Mouse (Mus musculus) limb, embryonic 11.5 days (tissue): ENCODE measurements around the gene Tnnc1. TPM values are rescaled to one million over a fixed set of nuclear protein-coding genes. Genes with fewer than 3 reads are reported as not detected.

Source experiments
- ATAC-seq: fragments of 200-750 bp; cut with Nextera tagmentation; 2 replicates; pipeline ENCODE4 v1.8.0; 2017; ENCODE audit warnings: low read depth; ENCODE audit not compliant: insufficient number of reproducible peaks, low FRiP score, low TSS enrichment
- DNase-seq: peaks from one replicate; pipeline ENCODE4 v3.0.0-alpha.2; 2015; ENCODE audit warnings: low spot score
- H3K27ac ChIP-seq: fragments of 300-500 bp; sonication (generic); replicated peaks from 2 replicates; pipeline ENCODE4 v1.5.1; 2014; ENCODE audit warnings: low read depth, mild to moderate bottlenecking, low read length
- H3K27me3 ChIP-seq: fragments of 300-500 bp; sonication (generic); 2 replicates; pipeline ENCODE4 v1.6.1; 2014; ENCODE audit warnings: mild to moderate bottlenecking, low read length, mixed read lengths; ENCODE audit not compliant: control insufficient read depth, insufficient read depth
- H3K36me3 ChIP-seq: fragments of 300-500 bp; sonication (generic); 2 replicates; pipeline ENCODE4 v1.6.1; 2014; ENCODE audit warnings: mild to moderate bottlenecking, low read length, moderate library complexity, mixed read lengths; ENCODE audit not compliant: control insufficient read depth, insufficient read depth
- H3K4me1 ChIP-seq: fragments of 300-500 bp; sonication (generic); 2 replicates; pipeline ENCODE4 v1.6.1; 2014; ENCODE audit warnings: low read length, mixed read lengths; ENCODE audit not compliant: control insufficient read depth, insufficient read depth
- H3K4me2 ChIP-seq: fragments of 300-500 bp; sonication (generic); 2 replicates; pipeline ENCODE4 v1.6.1; 2014; ENCODE audit warnings: low read depth, mild to moderate bottlenecking, moderate library complexity; ENCODE audit not compliant: severe bottlenecking
- H3K4me3 ChIP-seq: fragments of 300-500 bp; sonication (generic); 2 replicates; pipeline ENCODE4 v1.5.1; 2014; ENCODE audit warnings: low read depth, low read length
- H3K9ac ChIP-seq: fragments of 300-500 bp; sonication (generic); 2 replicates; pipeline ENCODE4 v1.6.1; 2014; ENCODE audit warnings: mild to moderate bottlenecking, low read length
- H3K9me3 ChIP-seq: fragments of 300-500 bp; sonication (generic); 2 replicates; pipeline ENCODE4 v1.6.1; 2016; ENCODE audit warnings: low read length; ENCODE audit not compliant: control insufficient read depth
- WGBS: fragments of 180-500 bp; shearing (Covaris S2); extraction: QIAGEN DNeasy Blood & Tissue Kit; methylation state at CpG from one replicate; pipeline ENCODE4 v1.1.7; 2014; 5-methylcytosine and 5-hydroxymethylcytosine counted together
- polyA plus RNA-seq: library from polyadenylated mRNA; unstranded; fragments of >200 nt; fragmentation: Nextera tagmentation; extraction: Ambion mirVana; gene quantifications from 2 replicates; pipeline ENCODE4 v1.2.1, GENCODE M21; 2014

Tnnc1 gene
- polyA plus RNA-seq, 1 experiment from 2014 or later, result 18.7 TPM

DNA sequence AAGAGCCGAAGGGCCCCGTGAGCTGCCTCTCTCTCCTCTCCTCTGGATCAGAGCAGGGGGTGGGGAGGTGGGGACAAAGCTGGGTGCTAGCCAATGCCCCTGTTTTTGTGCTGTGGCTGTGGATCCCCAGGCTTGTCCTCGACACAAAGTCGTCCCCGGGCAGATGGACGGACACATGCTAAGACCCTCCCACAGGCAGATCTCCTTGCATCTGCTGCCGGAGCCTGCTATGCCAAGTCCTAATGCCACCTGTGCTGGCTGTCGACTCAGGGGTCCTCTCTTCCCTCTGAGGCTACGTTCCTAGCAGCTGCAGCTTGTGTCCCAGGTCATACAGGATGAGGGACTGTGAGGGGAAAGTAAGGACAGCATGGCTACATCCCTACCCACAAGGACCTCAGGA is 41.3 kb upstream of the Tnnc1 start:
- WGBS, result 72% methylated on average over 9 of the region's 9 CpGs
- Histone ChIP-seq H3K36me3 (peaks cover 13% of the 10 kb centered on the region), H3K9me3 (no peaks in the 10 kb centered on the region), H3K27me3 (no peaks in the 10 kb centered on the region), H3K4me3 (no peak overlapping the region), H3K9ac (no peak overlapping the region), H3K27ac (no peak overlapping the region), H3K4me1 (peaks cover 2% of the 10 kb centered on the region; the same call in 1 of the 2 replicates), H3K4me2 (no peak overlapping the region)
- DNase-seq (no peak), ATAC-seq (no peak)

DNA sequence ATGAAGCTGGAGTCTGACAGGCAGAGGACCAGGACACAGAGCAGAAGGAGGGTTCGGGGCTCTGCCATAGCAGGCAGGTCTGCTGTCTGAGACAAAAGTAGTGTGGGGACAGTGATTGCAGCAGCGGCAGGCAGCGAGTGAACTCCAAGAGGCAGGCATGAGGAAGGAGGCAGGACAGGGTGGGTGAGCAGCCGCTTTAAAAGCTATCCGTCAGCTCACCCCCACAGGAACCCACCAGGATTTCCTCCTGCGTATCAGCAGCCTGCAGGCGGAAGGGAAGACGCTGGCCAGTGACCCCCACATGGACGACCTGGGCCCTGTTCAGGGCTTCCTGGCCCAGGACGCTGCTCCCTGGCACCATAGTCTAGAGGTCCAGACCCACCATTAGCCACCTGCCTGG is 39.7 kb upstream of the Tnnc1 start, which contains the start of gene Stab1:
Gene Stab1 (minus strand): TSS at position 217 of the 400 bp plus-strand sequence.
- DNase-seq (no peak), ATAC-seq (no peak)
- Histone ChIP-seq H3K4me1 (peaks cover 2% of the 10 kb centered on the region; the same call in 1 of the 2 replicates), H3K9ac (no peak within 1 kb of the TSS), H3K9me3 (no peaks in the 10 kb centered on the region), H3K27ac (0 out of 2 replicates have a peak within 1 kb of the TSS, but pooled peaks have one; percentile 21), H3K36me3 (peaks cover 29% of the 10 kb centered on the region), H3K4me2 (0 out of 2 replicates have a peak within 1 kb of the TSS, but pooled peaks have one; percentile 12), H3K4me3 (no peak within 1 kb of the TSS), H3K27me3 (no peaks in the 10 kb centered on the region)
- 51% methylated on average over 10 of the region's 10 CpGs for WGBS

DNA sequence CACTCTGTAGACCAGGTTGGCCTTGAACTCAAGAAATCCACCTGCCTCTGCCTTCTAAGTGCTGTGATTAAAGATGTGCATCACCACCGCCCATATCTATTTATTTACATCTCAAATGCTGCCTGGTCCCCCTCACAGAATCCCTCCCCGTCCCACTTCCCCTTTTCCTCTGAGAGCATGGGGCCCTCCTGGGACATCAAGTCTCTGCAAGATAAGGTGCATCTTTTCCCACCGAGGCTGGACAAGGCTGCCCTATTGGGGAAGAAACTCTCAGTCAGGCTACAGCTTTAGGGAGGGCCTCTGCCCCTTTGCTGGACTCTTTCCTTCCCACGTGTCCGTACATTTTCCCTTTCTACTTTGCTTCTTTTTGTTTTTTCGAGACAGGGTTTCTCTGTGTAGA is 38.6 kb upstream of the Tnnc1 start:
- peaks cover 40% of the 10 kb centered on the region for H3K36me3 ChIP-seq
- H3K4me2 ChIP-seq, result no peak overlapping the region
- peaks cover 2% of the 10 kb centered on the region; the same call in 1 of the 2 replicates for H3K4me1 ChIP-seq
- no peak overlapping the region for H3K4me3 ChIP-seq
- ATAC-seq, result no peak
- no peaks in the 10 kb centered on the region for H3K27me3 ChIP-seq
- no peak overlapping the region for H3K27ac ChIP-seq
- H3K9me3 ChIP-seq, result no peaks in the 10 kb centered on the region
- no peak overlapping the region for H3K9ac ChIP-seq
- DNase-seq, result no peak
- WGBS, result 83% methylated on average over 6 of the region's 6 CpGs

DNA sequence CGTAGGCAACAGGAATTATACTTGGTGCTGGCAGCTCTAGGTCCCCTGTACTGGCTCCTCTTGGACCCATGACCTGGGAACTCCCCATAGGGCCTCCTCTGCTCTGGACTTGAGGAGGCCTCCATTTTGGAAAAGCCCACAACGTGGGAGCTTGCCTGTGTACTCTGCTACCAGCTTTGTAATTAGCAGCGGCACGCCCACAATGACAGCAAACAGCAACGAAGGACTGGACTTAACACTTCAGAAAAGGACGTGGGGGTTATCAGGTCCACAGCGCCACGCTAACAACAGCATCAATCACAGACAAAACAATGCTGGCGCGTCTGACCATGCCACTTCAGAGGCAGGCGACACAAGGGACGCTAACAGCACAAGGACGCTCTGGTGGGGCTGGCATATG is 37.1 kb upstream of the Tnnc1 start:
- WGBS, result 90% methylated on average over 13 of the region's 13 CpGs
- H3K4me2 ChIP-seq, result no peak overlapping the region
- H3K4me1 ChIP-seq, result no peaks in the 10 kb centered on the region
- no peak overlapping the region for H3K27ac ChIP-seq
- no peak overlapping the region for H3K9ac ChIP-seq
- no peaks in the 10 kb centered on the region for H3K9me3 ChIP-seq
- H3K4me3 ChIP-seq, result no peak overlapping the region
- H3K36me3 ChIP-seq, result peaks cover 50% of the 10 kb centered on the region
- no peaks in the 10 kb centered on the region for H3K27me3 ChIP-seq
- DNase-seq (no peak), ATAC-seq (no peak)

DNA sequence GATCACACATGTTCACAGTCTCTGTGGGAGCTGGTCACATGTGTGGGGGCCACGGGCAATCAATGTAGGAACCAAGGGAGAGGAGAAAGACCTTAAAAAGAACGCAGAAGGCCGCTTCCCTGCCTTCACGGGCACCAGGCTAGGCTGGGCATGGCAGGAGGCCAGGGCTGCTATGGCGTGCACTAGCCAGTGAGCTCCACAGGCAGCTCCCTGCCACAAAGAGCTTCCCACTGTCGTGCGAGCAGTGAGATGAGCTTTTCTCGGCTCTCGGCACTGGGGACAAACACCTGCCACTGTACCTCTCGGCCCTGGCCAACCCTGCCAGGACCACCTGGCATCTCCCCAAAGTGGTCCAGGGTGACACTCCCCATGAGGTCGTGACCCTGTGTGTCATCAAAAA is 36.7 kb upstream of the Tnnc1 start:
- H3K4me3 ChIP-seq, result no peak overlapping the region
- H3K9ac ChIP-seq, result no peak overlapping the region
- ATAC-seq, result no peak
- peaks cover 54% of the 10 kb centered on the region for H3K36me3 ChIP-seq
- H3K27ac ChIP-seq, result no peak overlapping the region
- H3K27me3 ChIP-seq, result no peaks in the 10 kb centered on the region
- H3K4me2 ChIP-seq, result no peak overlapping the region
- no peaks in the 10 kb centered on the region for H3K4me1 ChIP-seq
- DNase-seq, result no peak
- 89% methylated on average over 11 of the region's 11 CpGs for WGBS
- no peaks in the 10 kb centered on the region for H3K9me3 ChIP-seq

DNA sequence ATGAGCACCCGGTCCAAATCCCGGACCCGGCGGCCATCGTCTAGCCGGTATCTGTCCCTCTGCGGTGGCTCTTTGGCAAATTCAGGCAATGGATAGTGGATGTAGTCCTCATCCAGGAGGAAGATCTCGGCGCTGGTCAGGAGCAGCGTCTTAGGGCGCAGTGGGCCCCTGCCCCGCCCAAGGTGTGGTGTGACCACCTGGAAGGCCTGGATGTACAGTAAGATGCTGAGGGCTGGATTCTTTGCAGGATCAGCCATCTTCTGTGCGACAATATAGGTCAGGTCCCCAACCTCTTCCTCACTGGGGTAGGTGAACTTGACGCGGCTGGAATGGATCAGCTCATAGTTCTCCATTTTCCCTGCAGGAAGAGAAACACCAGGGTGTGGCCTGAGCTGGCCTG is 36.3 kb upstream of the Tnnc1 start:
- H3K36me3 ChIP-seq, result peaks cover 58% of the 10 kb centered on the region
- H3K9me3 ChIP-seq, result no peaks in the 10 kb centered on the region
- WGBS, result 95% methylated on average over 15 of the region's 15 CpGs
- no peak overlapping the region for H3K27ac ChIP-seq
- no peak overlapping the region for H3K4me2 ChIP-seq
- no peaks in the 10 kb centered on the region for H3K4me1 ChIP-seq
- no peak for DNase-seq
- H3K9ac ChIP-seq, result no peak overlapping the region
- H3K27me3 ChIP-seq, result no peaks in the 10 kb centered on the region
- H3K4me3 ChIP-seq, result no peak overlapping the region
- ATAC-seq, result no peak

DNA sequence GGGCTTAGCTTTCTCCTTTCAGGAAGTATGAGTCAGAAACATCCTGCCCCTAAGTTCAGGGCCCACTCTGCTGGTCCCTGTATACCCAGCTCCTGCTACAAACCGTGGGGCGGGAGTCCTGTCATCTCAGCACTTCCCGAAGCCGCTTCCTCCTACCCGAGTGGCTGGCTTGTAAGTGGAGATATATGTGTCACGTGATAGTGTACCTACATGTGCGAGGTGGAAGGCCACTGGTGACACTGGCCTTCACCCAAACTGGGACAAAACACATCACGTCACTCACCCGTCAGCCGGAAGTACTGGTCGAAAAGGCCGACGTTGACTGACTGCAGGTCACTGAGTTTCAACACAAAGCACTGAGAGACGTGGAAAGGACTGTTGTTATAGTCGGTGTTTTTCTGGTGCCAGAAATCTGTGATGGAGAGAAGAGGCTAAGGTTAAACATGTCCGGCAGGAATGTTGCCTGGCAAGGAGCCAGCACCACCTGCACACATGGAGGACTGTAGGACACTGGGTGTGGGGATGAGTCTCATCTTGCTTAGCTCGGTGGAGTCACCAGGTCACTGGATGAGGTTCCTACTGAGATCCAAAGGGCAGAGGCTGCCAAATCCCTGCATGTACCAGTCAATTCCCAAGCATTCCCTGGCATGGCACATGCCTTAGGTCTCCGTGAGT is 35.2 kb upstream of the Tnnc1 start:
- peaks cover 67% of the 10 kb centered on the region for H3K36me3 ChIP-seq
- WGBS, result 93% methylated on average over 18 of the region's 18 CpGs
- no peak for ATAC-seq

DNA sequence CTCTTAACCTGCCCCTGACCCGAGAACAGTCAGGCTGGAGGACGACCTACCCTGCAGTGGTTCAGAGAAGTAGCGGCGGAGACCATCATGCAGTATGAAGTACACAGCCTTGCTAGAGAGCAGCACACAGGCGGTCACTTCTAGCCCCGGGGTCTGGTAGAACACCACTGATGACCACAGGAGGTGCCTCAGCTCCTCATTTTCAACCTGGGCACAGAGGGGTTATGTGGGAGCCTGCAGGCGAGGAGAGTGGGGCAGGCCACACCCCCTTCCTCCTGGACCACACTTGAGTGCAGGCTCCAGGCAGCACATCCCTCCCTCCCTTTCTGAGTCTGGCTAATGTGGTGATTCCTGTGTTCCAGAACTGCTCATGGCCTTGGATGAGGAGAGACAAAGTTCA is 34.6 kb upstream of the Tnnc1 start:
- DNase-seq, result no peak
- Histone ChIP-seq H3K4me1 (no peaks in the 10 kb centered on the region), H3K4me2 (no peak overlapping the region), H3K36me3 (peaks cover 69% of the 10 kb centered on the region), H3K9ac (no peak overlapping the region), H3K27me3 (no peaks in the 10 kb centered on the region), H3K4me3 (no peak overlapping the region), H3K27ac (no peak overlapping the region), H3K9me3 (no peaks in the 10 kb centered on the region)
- no peak for ATAC-seq
- 89% methylated on average over 7 of the region's 7 CpGs for WGBS

More for the DNA sequence above, 35.2 kb upstream of the Tnnc1 start:
- no peak for DNase-seq
- H3K9me3 ChIP-seq, result no peaks in the 10 kb centered on the region
- H3K4me3 ChIP-seq, result no peak overlapping the region
- no peak overlapping the region for H3K4me2 ChIP-seq
- H3K27me3 ChIP-seq, result no peaks in the 10 kb centered on the region
- H3K4me1 ChIP-seq, result no peaks in the 10 kb centered on the region
- no peak overlapping the region for H3K27ac ChIP-seq
- H3K9ac ChIP-seq, result no peak overlapping the region

DNA sequence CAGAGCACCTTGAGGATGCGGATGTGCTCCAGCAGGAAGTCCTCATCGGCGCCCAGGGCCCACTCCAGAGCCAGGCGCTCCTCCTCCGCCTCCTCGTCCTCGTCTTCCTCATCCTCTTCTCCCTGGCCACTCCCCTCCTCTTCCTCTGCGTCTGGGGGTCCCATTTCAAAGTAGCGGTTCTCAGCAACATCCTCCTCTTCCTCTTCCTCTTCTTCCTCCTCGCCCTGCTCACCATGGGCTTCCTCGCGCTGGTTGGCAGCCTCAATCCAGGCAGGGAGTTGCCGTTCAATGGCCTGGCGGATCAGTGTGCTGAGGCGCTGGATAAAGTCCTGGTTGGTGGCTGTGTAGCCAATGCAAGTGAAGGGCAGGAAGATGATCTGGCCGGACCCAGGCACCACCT is 30.8 kb upstream of the Tnnc1 start:
- Histone ChIP-seq H3K9ac (no peak overlapping the region), H3K9me3 (no peaks in the 10 kb centered on the region), H3K4me2 (no peak overlapping the region), H3K27ac (no peak overlapping the region), H3K27me3 (no peaks in the 10 kb centered on the region), H3K4me1 (no peaks in the 10 kb centered on the region), H3K36me3 (peaks cover 72% of the 10 kb centered on the region), H3K4me3 (no peak overlapping the region)
- WGBS, result 91% methylated on average over 16 of the region's 16 CpGs
- DNase-seq, result no peak
- ATAC-seq, result no peak
